ENCODE assay signal across 8 mouse cellular contexts in the genomic region with DNA sequence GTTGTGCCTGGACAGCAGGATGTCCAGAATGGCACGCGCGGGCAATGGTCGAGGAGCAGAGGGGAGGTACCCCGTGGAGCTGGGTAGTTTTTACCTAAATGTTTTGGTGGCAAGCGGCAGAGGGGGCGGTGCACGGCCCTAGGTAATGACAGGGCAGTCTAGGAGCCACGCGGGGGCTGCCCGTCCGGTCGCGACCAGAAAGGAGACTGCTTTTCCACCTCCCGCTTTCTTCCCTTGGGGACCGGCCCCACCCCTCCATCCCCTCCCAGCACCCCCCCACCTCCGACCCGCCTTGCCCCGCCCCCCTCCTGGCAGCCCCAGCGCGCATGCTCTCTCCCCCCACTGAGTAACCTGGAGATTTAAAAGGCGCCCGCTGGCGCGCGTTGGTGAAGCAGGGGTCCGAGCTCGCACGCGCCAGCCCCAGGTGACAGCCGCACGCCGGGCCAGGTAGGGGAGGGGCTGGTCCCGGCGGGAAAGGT. TPM values are rescaled to one million over a fixed set of nuclear protein-coding genes. Genes with fewer than 3 reads are reported as not detected.
DNase-seq lines count a peak whose midpoint lies in the region; ATAC-seq and TF ChIP-seq lines count a peak whose summit lies in the region.

A gene (plus strand): TSS at position 362 of the 479 bp plus-strand sequence.

- no peak for TF ChIP-seq EP300 in stomach, postnatal 0 days (optimal IDR thresholded peaks at IDR 0.05)

- no peaks in the 10 kb centered on the region for H3K9me3 ChIP-seq in forebrain, embryonic 16.5 days (ENCODE audit: control insufficient read depth, low read length)
- H3K9me3 ChIP-seq in lung, embryonic 15.5 days, result no peaks in the 10 kb centered on the region
- H3K9me3 ChIP-seq in stomach, postnatal 0 days (ENCODE audit: control insufficient read depth, low read length), result no peaks in the 10 kb centered on the region

- DNase-seq in gastrocnemius, postnatal 10 days, result peak; percentile 37
- no peak for DNase-seq in gastrocnemius, postnatal 36 days
- peak; percentile 82 for DNase-seq in adrenal gland, adult 2 months
- DNase-seq in kidney, adult 18-20 months, result peak; percentile 80
- DNase-seq in stomach, postnatal 0 days (ENCODE audit: low spot score), result peak; percentile 81
- DNase-seq in cerebellum, adult 8-10 months, result no peak

- peak; percentile 68 for ATAC-seq in forebrain, embryonic 16.5 days
- ATAC-seq in lung, embryonic 15.5 days (ENCODE audit: borderline replicate concordance, extremely low read depth, low FRiP score, low TSS enrichment), result peak; percentile 69
- ATAC-seq in stomach, postnatal 0 days (ENCODE audit: low FRiP score, low TSS enrichment), result peak; percentile 13

- H3K27me3 ChIP-seq in forebrain, embryonic 16.5 days (replicated peaks; ENCODE audit: control insufficient read depth, insufficient read depth, low read length), result peaks cover 5% of the 10 kb centered on the region; the same call in 1 of the 2 replicates
- H3K27me3 ChIP-seq in lung, embryonic 15.5 days, result peaks cover 63% of the 10 kb centered on the region
- H3K27me3 ChIP-seq in stomach, postnatal 0 days (ENCODE audit: control insufficient read depth, insufficient read depth, low read length), result no peaks in the 10 kb centered on the region; the same call in 1 of the 2 replicates

- no peak for TF ChIP-seq CTCF in stomach, postnatal 0 days (IDR thresholded peaks at IDR 0.05; ENCODE audit: low read depth)

- H3K9ac ChIP-seq in forebrain, embryonic 16.5 days (replicated peaks; ENCODE audit: low read depth, low read length), result peak within 1 kb of the TSS; percentile 68
- peak within 1 kb of the TSS; percentile 52 for H3K9ac ChIP-seq in lung, embryonic 15.5 days
- peak within 1 kb of the TSS; percentile 69 for H3K9ac ChIP-seq in stomach, postnatal 0 days (ENCODE audit: low read length)

- peak within 1 kb of the TSS; percentile 97 for H3K4me2 ChIP-seq in forebrain, embryonic 16.5 days (ENCODE audit: low read length)
- H3K4me2 ChIP-seq in lung, embryonic 15.5 days, result peak within 1 kb of the TSS; percentile 100
- H3K4me2 ChIP-seq in stomach, postnatal 0 days (replicated peaks; ENCODE audit: low read depth), result peak within 1 kb of the TSS; percentile 99

- H3K4me1 ChIP-seq in forebrain, embryonic 16.5 days (replicated peaks; ENCODE audit: control insufficient read depth, insufficient read depth, low read length), result peaks cover 13% of the 10 kb centered on the region
- peaks cover 14% of the 10 kb centered on the region for H3K4me1 ChIP-seq in lung, embryonic 15.5 days
- no peaks in the 10 kb centered on the region for H3K4me1 ChIP-seq in stomach, postnatal 0 days (replicated peaks; ENCODE audit: control insufficient read depth, insufficient read depth)

- H3K4me3 ChIP-seq in forebrain, embryonic 16.5 days (replicated peaks; ENCODE audit: low read length), result peak within 1 kb of the TSS; percentile 85
- H3K4me3 ChIP-seq in lung, embryonic 15.5 days, result peak within 1 kb of the TSS; percentile 81
- H3K4me3 ChIP-seq in stomach, postnatal 0 days (ENCODE audit: low read depth, low read length), result peak within 1 kb of the TSS; percentile 69

- no peaks in the 10 kb centered on the region for H3K36me3 ChIP-seq in forebrain, embryonic 16.5 days (ENCODE audit: control insufficient read depth, insufficient read depth)
- H3K36me3 ChIP-seq in lung, embryonic 15.5 days, result no peaks in the 10 kb centered on the region
- no peaks in the 10 kb centered on the region for H3K36me3 ChIP-seq in stomach, postnatal 0 days (ENCODE audit: control insufficient read depth, insufficient read depth, low read length)

- WGBS in forebrain, embryonic 16.5 days, result under 1% methylated on average over 33 of the region's 35 CpGs
- 1% methylated on average over 32 of the region's 35 CpGs for WGBS in lung, embryonic 15.5 days
- WGBS in stomach, postnatal 0 days, result under 1% methylated on average over 25 of the region's 35 CpGs

- no peak within 1 kb of the TSS for H3K27ac ChIP-seq in forebrain, embryonic 16.5 days (ENCODE audit: low read length)
- H3K27ac ChIP-seq in lung, embryonic 15.5 days, result no peak within 1 kb of the TSS
- H3K27ac ChIP-seq in stomach, postnatal 0 days (replicated peaks), result peak within 1 kb of the TSS; percentile 65

- intact Hi-C loops in gastrocnemius, postnatal 36 days (cut with DNase I), result no loop called here

RNA-seq across cellular contexts. Expression of the gene that starts here (rescaled TPM):
- total RNA-seq in gastrocnemius, postnatal 10 days (2021), result 1 to 10 TPM in 1 of 2 experiments, under 1 TPM in 1; 0.87 to 1.7 TPM
- 1 to 10 TPM; 1.9 to 2.1 TPM for total RNA-seq in gastrocnemius, postnatal 36 days (2021)
- 10 to 100 TPM; 15.5 to 25.5 TPM for total RNA-seq in adrenal gland, adult 2 months (2021)
- 23.7 and 35.0 TPM in 2 replicates for polyA plus RNA-seq in adrenal gland, adult 2 months (2012; rRNA removed)
- polyA plus RNA-seq in forebrain, embryonic 16.5 days (2015; fragmentation: Nextera tagmentation; extraction: Ambion mirVana), result 2.0 and 2.1 TPM in 2 replicates
- polyA plus RNA-seq in lung, embryonic 15.5 days (2015; fragmentation: Nextera tagmentation; extraction: Ambion mirVana), result 2.3 and 2.7 TPM in 2 replicates
- polyA plus RNA-seq in stomach, postnatal 0 days (2015; fragmentation: Nextera tagmentation; extraction: Ambion mirVana), result 18.4 and 23.3 TPM in 2 replicates

Comparison
In these comparisons a context has a peak if more than half of its experiments do, and no peak if none do; other contexts are left out.
1. RNA of the gene that starts here (total RNA-seq): 15.5 to 25.5 TPM in adrenal gland, adult 2 months; 1.9 to 2.1 TPM in gastrocnemius, postnatal 36 days and 0.87 to 1.7 TPM in gastrocnemius, postnatal 10 days; every median in the first group is over 4 times any median in the second.
2. DNase-seq: peak in gastrocnemius, postnatal 10 days (single experiment), adrenal gland, adult 2 months (single experiment), kidney, adult 18-20 months (single experiment) and stomach, postnatal 0 days (single experiment); none in gastrocnemius, postnatal 36 days (0 of 2) and cerebellum, adult 8-10 months (single experiment).
3. ATAC-seq: peak in every context shown above with its lines; median percentile 69 in lung, embryonic 15.5 days; 68 in forebrain, embryonic 16.5 days; 13 in stomach, postnatal 0 days.
4. Peak in every context shown above with its lines, with median percentiles within 50 percentile points of each other: H3K4me2 ChIP-seq, H3K4me3 ChIP-seq and H3K9ac ChIP-seq.